ENCODE assay signal across 8 mouse cellular contexts in the genomic region with DNA sequence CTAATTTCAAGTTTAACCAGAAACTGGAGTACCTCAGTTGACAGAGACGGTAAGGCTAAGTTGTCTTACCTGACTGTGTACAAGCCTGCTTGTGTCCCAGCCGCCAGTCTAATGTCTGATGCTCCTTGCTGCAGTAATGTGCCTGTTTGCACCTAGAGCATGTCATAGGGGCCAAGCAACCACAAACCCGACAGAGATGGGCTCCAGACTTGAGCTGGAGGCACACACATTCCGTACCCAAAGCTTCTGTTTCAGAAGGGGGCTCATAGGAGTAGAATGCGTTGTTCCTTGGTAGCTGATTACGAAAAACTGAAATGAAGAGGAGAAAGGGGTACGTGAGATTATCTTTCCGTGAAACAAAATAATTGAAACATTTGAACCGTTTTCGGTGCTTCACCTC. TPM values are rescaled to one million over a fixed set of nuclear protein-coding genes. Genes with fewer than 3 reads are reported as not detected.
DNase-seq lines count a peak whose midpoint lies in the region; ATAC-seq and TF ChIP-seq lines count a peak whose summit lies in the region.

No protein-coding gene starts in this region.

- no peak for TF ChIP-seq CTCF in heart, adult 2 months (IDR thresholded peaks at IDR 0.05)
- no peak for TF ChIP-seq CTCF in ES-Bruce4 (IDR thresholded peaks at IDR 0.05; ENCODE audit: low read depth, low read length)

- H3K27me3 ChIP-seq in heart, adult 2 months (ENCODE audit: control insufficient read depth, insufficient read depth, low read length) = no peaks in the 10 kb centered on the region
- no peaks in the 10 kb centered on the region for H3K27me3 ChIP-seq in ES-Bruce4 (ENCODE audit: control insufficient read depth, insufficient read depth, low read length, poor library complexity, severe bottlenecking)
- no peaks in the 10 kb centered on the region for H3K27me3 ChIP-seq in forebrain, embryonic 12.5 days
- H3K27me3 ChIP-seq in liver, embryonic 12.5 days (replicated peaks) = no peaks in the 10 kb centered on the region

- peaks cover 4% of the 10 kb centered on the region for H3K4me1 ChIP-seq in heart, adult 2 months (ENCODE audit: control insufficient read depth, insufficient read depth, low read length)
- no peaks in the 10 kb centered on the region for H3K4me1 ChIP-seq in ES-Bruce4 (ENCODE audit: control insufficient read depth, insufficient read depth, low read length)
- H3K4me1 ChIP-seq in forebrain, embryonic 12.5 days = peaks cover 23% of the 10 kb centered on the region
- peaks cover 24% of the 10 kb centered on the region for H3K4me1 ChIP-seq in liver, embryonic 12.5 days

- intact Hi-C loops in heart, adult 2 months (cut with DNase I) = loop anchor here (2.0 kb wide), 1 partner anchor 38 kb away; the partner anchor contains the start of gene Prdm9

- no peaks in the 10 kb centered on the region for H3K79me2 ChIP-seq in heart, adult 2 months (replicated peaks; ENCODE audit: control insufficient read depth, insufficient read depth, low read length)

- H3K4me2 ChIP-seq in forebrain, embryonic 12.5 days = peak overlapping the region; percentile 71
- peak overlapping the region; percentile 88 for H3K4me2 ChIP-seq in liver, embryonic 12.5 days

- no peak overlapping the region; the same call in 1 of the 2 replicates for H3K27ac ChIP-seq in heart, adult 2 months
- H3K27ac ChIP-seq in ES-Bruce4 (ENCODE audit: insufficient read depth, low read length) = no peak overlapping the region
- H3K27ac ChIP-seq in forebrain, embryonic 12.5 days = no peak overlapping the region
- 0 out of 2 replicates have a peak overlapping the region, but pooled peaks have one; percentile 86 for H3K27ac ChIP-seq in liver, embryonic 12.5 days

- ATAC-seq in forebrain, embryonic 12.5 days (ENCODE audit: low FRiP score) = no peak
- no peak for ATAC-seq in liver, embryonic 12.5 days
- no peak for ATAC-seq in activated CD4-positive, CD25-positive, alpha-beta regulatory T cell, adult 4 months

- peak overlapping the region; percentile 65 for H3K4me3 ChIP-seq in heart, adult 2 months
- H3K4me3 ChIP-seq in ES-Bruce4 (ENCODE audit: low read depth, low read length) = peak overlapping the region; percentile 82
- H3K4me3 ChIP-seq in forebrain, embryonic 12.5 days (replicated peaks) = peak overlapping the region; percentile 80
- H3K4me3 ChIP-seq in liver, embryonic 12.5 days = peak overlapping the region; percentile 83

- no peaks in the 10 kb centered on the region for H3K9me3 ChIP-seq in ES-Bruce4 (replicated peaks; ENCODE audit: control insufficient read depth, insufficient read depth, low read length, poor library complexity, severe bottlenecking)
- no peaks in the 10 kb centered on the region for H3K9me3 ChIP-seq in forebrain, embryonic 12.5 days
- no peaks in the 10 kb centered on the region for H3K9me3 ChIP-seq in liver, embryonic 12.5 days (replicated peaks)

- no peak for TF ChIP-seq EP300 in heart, adult 2 months (IDR thresholded peaks at IDR 0.05; ENCODE audit: insufficient read depth, low read depth, low read length)
- no peak for TF ChIP-seq EP300 in ES-Bruce4 (IDR thresholded peaks at IDR 0.05; ENCODE audit: insufficient read depth, low read depth, low read length)

- no peak for TF ChIP-seq POLR2A in heart, adult 2 months (IDR thresholded peaks at IDR 0.05; ENCODE audit: insufficient read depth, low read depth, low read length)
- TF ChIP-seq POLR2A in ES-Bruce4 (IDR thresholded peaks at IDR 0.05; ENCODE audit: insufficient read depth, low read length) = no peak

- DNase-seq in heart, adult 2 months = no peak
- DNase-seq in heart, adult 18-20 months = no peak
- peak; percentile 10 for DNase-seq in thymus, postnatal 25 days
- DNase-seq in ovary, postnatal 14 days (ENCODE audit: low spot score) = no peak

- peaks cover 8% of the 10 kb centered on the region for H3K36me3 ChIP-seq in heart, adult 2 months (ENCODE audit: control insufficient read depth, insufficient read depth, low read length)
- H3K36me3 ChIP-seq in ES-Bruce4 (ENCODE audit: control insufficient read depth, insufficient read depth, low read length, poor library complexity, severe bottlenecking) = peaks cover 33% of the 10 kb centered on the region
- H3K36me3 ChIP-seq in forebrain, embryonic 12.5 days (replicated peaks) = peaks cover 30% of the 10 kb centered on the region
- H3K36me3 ChIP-seq in liver, embryonic 12.5 days = peaks cover 43% of the 10 kb centered on the region

- H3K9ac ChIP-seq in heart, adult 2 months (ENCODE audit: low read depth, low read length) = no peak overlapping the region
- H3K9ac ChIP-seq in ES-Bruce4 (ENCODE audit: low read depth, poor library complexity, severe bottlenecking) = peak overlapping the region; percentile 85
- peak overlapping the region; percentile 79 for H3K9ac ChIP-seq in forebrain, embryonic 12.5 days
- H3K9ac ChIP-seq in liver, embryonic 12.5 days = peak overlapping the region; percentile 88

- WGBS in heart, adult 2 months = 33% methylated on average over 10 of the region's 10 CpGs
- WGBS in forebrain, embryonic 12.5 days = 15% methylated on average over 10 of the region's 10 CpGs
- 7% methylated on average over 10 of the region's 10 CpGs for WGBS in liver, embryonic 12.5 days (ENCODE audit: insufficient replicate concordance)

RNA-seq across cellular contexts. Expression of gene Pdcd2, which starts 0.8 kb away (rescaled TPM):
- 10 to 100 TPM; 13.9 to 16.4 TPM for total RNA-seq in heart, adult 2 months (2021)
- polyA plus RNA-seq in heart, adult 2 months (2012; rRNA removed) = 9.2 and 13.1 TPM in 2 replicates
- total RNA-seq in heart, adult 18-20 months (2021) = 10 to 100 TPM; 16.6 to 20.5 TPM
- polyA plus RNA-seq in ES-Bruce4 (2011; ENCODE audit: insufficient read depth, insufficient read length, low read depth, missing spikeins) = 39.2 and 62.0 TPM in 2 replicates
- polyA plus RNA-seq in forebrain, embryonic 12.5 days (2016; fragmentation: Nextera tagmentation; extraction: Ambion mirVana) = 54.9 and 65.1 TPM in 2 replicates
- polyA plus RNA-seq in liver, embryonic 12.5 days (2016; fragmentation: Nextera tagmentation; extraction: Ambion mirVana) = 39.2 and 39.8 TPM in 2 replicates
- polyA plus RNA-seq in activated CD4-positive, CD25-positive, alpha-beta regulatory T cell, adult 4 months (2017; shearing (Covaris generic)) = 10 to 100 TPM; 17.2 to 34.8 TPM

RNA-seq across cellular contexts. Expression of gene Tbp, which starts 26.6 kb away (rescaled TPM):
- 10 to 100 TPM in 1 of 2 experiments, 1 to 10 TPM in 1; 9.6 to 10.9 TPM for total RNA-seq in heart, adult 2 months (2021)
- polyA plus RNA-seq in heart, adult 2 months (2012; rRNA removed) = 20.4 and 29.5 TPM in 2 replicates
- total RNA-seq in heart, adult 18-20 months (2021) = 10 to 100 TPM; 10.2 to 11.2 TPM
- polyA plus RNA-seq in ES-Bruce4 (2011; ENCODE audit: insufficient read depth, insufficient read length, low read depth, missing spikeins) = 55.5 and 64.7 TPM in 2 replicates
- 69.8 and 70.5 TPM in 2 replicates for polyA plus RNA-seq in forebrain, embryonic 12.5 days (2016; fragmentation: Nextera tagmentation; extraction: Ambion mirVana)
- polyA plus RNA-seq in liver, embryonic 12.5 days (2016; fragmentation: Nextera tagmentation; extraction: Ambion mirVana) = 27.6 and 28.2 TPM in 2 replicates
- 10 to 100 TPM; 43.5 to 57.4 TPM for polyA plus RNA-seq in activated CD4-positive, CD25-positive, alpha-beta regulatory T cell, adult 4 months (2017; shearing (Covaris generic))

RNA-seq across cellular contexts. Expression of gene Psmb1, which starts 26.8 kb away (rescaled TPM):
- 100 to 1,000 TPM; 109 to 125 TPM for total RNA-seq in heart, adult 2 months (2021)
- 93.1 and 161 TPM in 2 replicates for polyA plus RNA-seq in heart, adult 2 months (2012; rRNA removed)
- total RNA-seq in heart, adult 18-20 months (2021) = 100 to 1,000 TPM; 128 to 135 TPM
- 195 and 199 TPM in 2 replicates for polyA plus RNA-seq in ES-Bruce4 (2011; ENCODE audit: insufficient read depth, insufficient read length, low read depth, missing spikeins)
- 236 and 238 TPM in 2 replicates for polyA plus RNA-seq in forebrain, embryonic 12.5 days (2016; fragmentation: Nextera tagmentation; extraction: Ambion mirVana)
- polyA plus RNA-seq in liver, embryonic 12.5 days (2016; fragmentation: Nextera tagmentation; extraction: Ambion mirVana) = 175 and 181 TPM in 2 replicates
- polyA plus RNA-seq in activated CD4-positive, CD25-positive, alpha-beta regulatory T cell, adult 4 months (2017; shearing (Covaris generic)) = 100 to 1,000 TPM; 384 to 432 TPM

RNA-seq across cellular contexts. Expression of gene Prdm9, which starts 37.9 kb away (rescaled TPM):
- 1 to 10 TPM; 1.3 to 1.7 TPM for total RNA-seq in heart, adult 2 months (2021)
- polyA plus RNA-seq in heart, adult 2 months (2012; rRNA removed) = 1.4 and 1.8 TPM in 2 replicates
- 1 to 10 TPM; 1.6 to 1.9 TPM for total RNA-seq in heart, adult 18-20 months (2021)
- polyA plus RNA-seq in ES-Bruce4 (2011; ENCODE audit: insufficient read depth, insufficient read length, low read depth, missing spikeins) = 5.8 and 7.9 TPM in 2 replicates
- polyA plus RNA-seq in forebrain, embryonic 12.5 days (2016; fragmentation: Nextera tagmentation; extraction: Ambion mirVana) = 3.0 and 3.2 TPM in 2 replicates
- polyA plus RNA-seq in liver, embryonic 12.5 days (2016; fragmentation: Nextera tagmentation; extraction: Ambion mirVana) = 0.80 and 0.83 TPM in 2 replicates
- polyA plus RNA-seq in activated CD4-positive, CD25-positive, alpha-beta regulatory T cell, adult 4 months (2017; shearing (Covaris generic)) = 1 to 10 TPM; 4.7 to 6.5 TPM
